Mouse (Mus musculus): ENCODE data around the gene Ecsit.
A peak's percentile ranks its signal among the peaks of the same experiment; 100 is the strongest.

The Ecsit gene

GRCm38 (mm10) chr9:22051161-22051957 is 33.9 kb downstream of the Ecsit start:
- peak; percentile 26 for DNase-seq (ENCODE audit: low read depth, low spot score)

- peak; percentile 93 for DNase-seq (ENCODE audit: low read depth, low spot score)
Measured at GRCm38 (mm10) chr9:22050351-22050889, 34.8 kb downstream of the Ecsit start.

GRCm38 (mm10) chr9:22049721-22050270 is 35.4 kb downstream of the Ecsit start:
- no peak for DNase-seq (ENCODE audit: low read depth, low spot score)

- DNase-seq (ENCODE audit: low read depth, low spot score): no peak
Measured at GRCm38 (mm10) chr9:22049315-22049714, 35.9 kb downstream of the Ecsit start.

- DNase-seq (ENCODE audit: low read depth, low spot score): peak; percentile 19
Measured at GRCm38 (mm10) chr9:22047329-22047728, 37.9 kb downstream of the Ecsit start.

GRCm38 (mm10) chr9:22041832-22042231 is 43.4 kb downstream of the Ecsit start:
- no peak for DNase-seq (ENCODE audit: low read depth, low spot score)

GRCm38 (mm10) chr9:22037826-22038225 is 47.4 kb downstream of the Ecsit start:
- no peak for DNase-seq (ENCODE audit: low read depth, low spot score)

GRCm38 (mm10) chr9:22035300-22036044 is 49.8 kb downstream of the Ecsit start:
- no peak for DNase-seq (ENCODE audit: low read depth, low spot score)

GRCm38 (mm10) chr9:22030386-22030785 is 54.9 kb downstream of the Ecsit start:
- no peak for DNase-seq (ENCODE audit: low read depth, low spot score)

- DNase-seq (ENCODE audit: low read depth, low spot score): no peak
Measured at GRCm38 (mm10) chr9:22028467-22028866, 56.8 kb downstream of the Ecsit start.

GRCm38 (mm10) chr9:22024592-22024991 is 60.6 kb downstream of the Ecsit start:
- DNase-seq (ENCODE audit: low read depth, low spot score): no peak
